Mouse (Mus musculus): Measurements from ENCODE around the gene Arfgap2.

GRCm38 (mm10) chr2:91252001-91252400 is 12.8 kb upstream of the Arfgap2 start:
- TF ChIP-seq CTCF (IDR thresholded peaks at IDR 0.05; ENCODE audit: low read depth): no peak
- no peak for TF ChIP-seq EP300 (IDR thresholded peaks at IDR 0.05; ENCODE audit: low read depth)
